Mouse (Mus musculus) limb, embryonic 13.5 days (tissue): ENCODE measurements around the gene Riok1. TPM values are rescaled to one million over a fixed set of nuclear protein-coding genes. Genes with fewer than 3 reads are reported as not detected.

Source experiments
- ATAC-seq: fragments of 200-750 bp; cut with Nextera tagmentation; 2 replicates; pipeline ENCODE4 v1.8.0; 2017; ENCODE audit warnings: low read depth, moderate number of reproducible peaks, moderate TSS enrichment; ENCODE audit not compliant: low FRiP score
- H3K27ac ChIP-seq: fragments of 300-500 bp; sonication (generic); 2 replicates; pipeline ENCODE4 v1.5.1; 2015; ENCODE audit warnings: inconsistent platforms, mild to moderate bottlenecking, moderate library complexity
- H3K27me3 ChIP-seq: fragments of 300-500 bp; sonication (generic); 2 replicates; pipeline ENCODE4 v1.6.1; 2015; ENCODE audit warnings: mild to moderate bottlenecking, inconsistent platforms
- H3K36me3 ChIP-seq: fragments of 300-500 bp; sonication (generic); 2 replicates; pipeline ENCODE4 v1.6.1; 2015; ENCODE audit warnings: inconsistent platforms, mild to moderate bottlenecking, moderate library complexity
- H3K4me1 ChIP-seq: fragments of 300-500 bp; sonication (generic); 2 replicates; pipeline ENCODE4 v1.6.1; 2015; ENCODE audit warnings: inconsistent platforms
- H3K4me2 ChIP-seq: fragments of 300-500 bp; sonication (generic); replicated peaks from 2 replicates; pipeline ENCODE4 v1.6.1; 2015; ENCODE audit warnings: inconsistent platforms, mild to moderate bottlenecking, moderate library complexity
- H3K4me3 ChIP-seq: fragments of 300-500 bp; sonication (generic); 2 replicates; pipeline ENCODE4 v1.5.1; 2015; ENCODE audit warnings: moderate library complexity, mild to moderate bottlenecking, inconsistent platforms
- H3K9ac ChIP-seq: fragments of 300-500 bp; sonication (generic); 2 replicates; pipeline ENCODE4 v1.6.1; 2015; ENCODE audit warnings: mild to moderate bottlenecking, inconsistent platforms
- H3K9me3 ChIP-seq: fragments of 300-500 bp; sonication (generic); 2 replicates; pipeline ENCODE4 v1.6.1; 2016; ENCODE audit warnings: inconsistent platforms
- WGBS: fragments of 180-500 bp; shearing (Covaris S2); methylation state at CpG from one replicate; pipeline ENCODE4 v1.1.7; 2015; 5-methylcytosine and 5-hydroxymethylcytosine counted together
- polyA plus RNA-seq: library from polyadenylated mRNA; unstranded; fragments of >200 nt; fragmentation: Nextera tagmentation; extraction: Ambion mirVana; gene quantifications from 2 replicates; pipeline ENCODE4 v1.2.1, GENCODE M21; 2015

The Riok1 gene
- 67.6 and 71.3 TPM in 2 replicates for polyA plus RNA-seq

DNA sequence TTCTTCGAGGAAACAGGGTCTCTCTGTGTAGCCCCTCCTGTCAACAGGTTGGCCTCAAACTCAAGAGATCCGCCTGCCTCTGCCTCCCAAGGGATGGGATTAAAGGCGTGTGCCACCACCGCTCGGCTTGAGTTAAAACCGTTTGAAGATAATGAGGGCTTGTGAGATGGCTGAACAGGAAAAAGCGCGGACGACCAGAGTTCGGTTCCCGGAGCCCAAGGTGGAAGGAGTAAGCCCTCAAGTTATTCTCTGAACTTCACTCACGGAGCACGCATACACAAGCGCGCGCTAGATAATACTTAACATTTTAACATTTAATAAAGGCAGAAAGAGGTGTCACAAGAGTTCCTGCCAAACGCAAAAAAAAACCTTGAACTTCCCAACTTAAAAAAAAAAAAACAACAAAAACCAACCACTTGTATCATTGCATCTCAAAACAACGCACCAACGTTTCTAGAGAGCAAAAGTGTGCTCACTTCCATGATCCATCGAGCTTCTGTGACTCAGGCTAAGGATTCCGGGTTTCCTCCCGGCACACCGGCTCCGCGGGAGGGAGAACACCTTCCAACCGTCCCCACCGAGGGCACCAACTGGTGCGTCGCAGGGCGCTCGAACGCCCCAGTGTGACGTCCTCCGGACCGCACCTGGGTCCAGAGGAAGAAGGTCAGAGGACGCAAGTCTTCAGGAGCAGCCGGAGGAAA is at the start of gene Riok1:
TSS of gene Riok1 (plus strand) at position 653 of the 701 bp plus-strand sequence.
- Histone ChIP-seq H3K4me3 (peak within 1 kb of the TSS; percentile 77), H3K27ac (peak within 1 kb of the TSS; percentile 79), H3K9ac (peak within 1 kb of the TSS; percentile 93), H3K36me3 (peaks cover 19% of the 10 kb centered on the region), H3K27me3 (no peaks in the 10 kb centered on the region), H3K4me2 (peak within 1 kb of the TSS; percentile 96), H3K9me3 (no peaks in the 10 kb centered on the region), H3K4me1 (peaks cover 23% of the 10 kb centered on the region)
- WGBS = 10% methylated on average over 37 of the region's 37 CpGs
- peak; percentile 74 for ATAC-seq

DNA sequence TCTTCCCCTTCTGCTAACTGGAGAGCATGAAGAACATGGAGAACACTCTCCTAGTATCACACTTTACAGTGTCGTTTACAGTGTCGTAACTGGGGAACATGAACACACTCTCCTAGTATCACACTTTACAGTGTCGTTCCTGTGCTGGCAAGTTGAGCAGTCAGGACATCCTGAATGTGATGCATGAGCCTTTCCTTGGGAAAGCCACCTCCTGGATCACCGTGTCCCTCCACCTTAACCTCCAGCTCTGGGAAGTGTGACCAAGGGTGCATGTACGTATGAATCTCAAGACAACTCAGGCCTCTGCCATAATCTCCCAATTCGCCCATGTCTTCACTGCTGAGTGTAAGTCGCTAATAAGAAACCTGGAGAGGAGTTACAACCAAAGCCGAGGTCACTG is 47.1 kb upstream of the Riok1 start:
- Histone ChIP-seq H3K27me3 (no peaks in the 10 kb centered on the region), H3K4me2 (no peak overlapping the region), H3K4me3 (no peak overlapping the region), H3K27ac (no peak overlapping the region), H3K9ac (no peak overlapping the region), H3K9me3 (no peaks in the 10 kb centered on the region), H3K4me1 (peaks cover 9% of the 10 kb centered on the region), H3K36me3 (peaks cover 63% of the 10 kb centered on the region)
- ATAC-seq = no peak
- WGBS = 87% methylated on average over 8 of the region's 8 CpGs

DNA sequence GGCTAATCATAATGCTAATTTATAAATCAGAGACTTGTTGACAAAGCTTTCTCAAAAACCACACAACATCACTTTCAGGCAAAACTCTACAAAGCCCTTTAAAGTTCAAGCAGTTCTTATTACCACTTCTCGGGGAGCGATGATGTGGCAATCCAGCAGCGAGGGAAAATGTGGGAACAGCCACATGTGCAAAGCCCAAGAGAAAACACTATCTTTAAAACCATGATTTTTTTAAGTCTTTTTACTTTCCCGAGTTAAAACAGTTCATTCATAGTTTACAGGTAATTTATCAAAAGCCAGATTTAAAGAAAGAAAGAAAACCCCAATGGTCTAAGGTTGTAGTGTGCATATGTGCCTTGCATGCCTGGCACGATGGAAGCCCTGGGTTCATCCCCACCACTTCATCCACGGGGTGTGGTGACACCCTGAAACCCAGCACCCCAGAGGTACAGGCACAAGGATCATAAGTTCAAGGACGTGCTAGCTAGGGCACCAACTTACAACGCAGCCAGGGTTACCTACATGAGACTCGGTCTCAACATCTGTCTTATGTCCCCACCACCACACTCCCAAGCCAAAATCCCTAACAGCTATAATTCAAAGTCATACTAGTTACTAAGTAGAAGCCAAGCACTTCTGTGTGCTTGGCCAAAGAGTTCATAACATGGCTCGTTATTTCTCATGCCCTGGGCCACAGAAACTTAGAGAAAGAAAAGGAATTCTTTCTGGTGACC is 44.0 kb upstream of the Riok1 start:
- Histone ChIP-seq H3K36me3 (peaks cover 37% of the 10 kb centered on the region), H3K27me3 (no peaks in the 10 kb centered on the region), H3K9me3 (no peaks in the 10 kb centered on the region), H3K4me3 (peak overlapping the region; percentile 93), H3K9ac (peak overlapping the region; percentile 96), H3K27ac (peak overlapping the region; percentile 93; the same call in 1 of the 2 replicates), H3K4me1 (peaks cover 9% of the 10 kb centered on the region), H3K4me2 (peak overlapping the region; percentile 90)
- no peak for ATAC-seq
- WGBS = 7% methylated on average over 10 of the region's 10 CpGs

DNA sequence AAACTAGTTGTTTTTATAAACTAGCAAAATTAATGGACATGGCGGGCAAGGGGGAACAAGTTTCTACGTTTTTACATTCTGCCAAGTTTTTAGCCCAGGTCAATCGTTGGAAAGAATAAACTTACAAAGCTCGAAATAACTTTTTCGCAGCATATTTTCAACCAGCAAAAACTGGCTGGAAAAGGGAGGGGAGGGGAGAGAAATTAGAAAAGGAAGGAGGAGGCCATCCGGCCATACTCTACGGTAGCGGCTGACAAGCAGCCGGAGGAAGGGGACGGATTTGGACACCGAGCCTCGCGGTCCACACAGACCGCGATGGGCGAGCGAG is 43.5 kb upstream of the Riok1 start:
- H3K4me1 ChIP-seq = peaks cover 9% of the 10 kb centered on the region
- no peak for ATAC-seq
- WGBS = under 1% methylated on average over 17 of the region's 17 CpGs
- H3K4me3 ChIP-seq = peak overlapping the region; percentile 93
- peak overlapping the region; percentile 93 for H3K27ac ChIP-seq
- H3K27me3 ChIP-seq = no peaks in the 10 kb centered on the region
- H3K9ac ChIP-seq = peak overlapping the region; percentile 96
- peaks cover 32% of the 10 kb centered on the region for H3K36me3 ChIP-seq
- peak overlapping the region; percentile 90 for H3K4me2 ChIP-seq
- H3K9me3 ChIP-seq = no peaks in the 10 kb centered on the region

DNA sequence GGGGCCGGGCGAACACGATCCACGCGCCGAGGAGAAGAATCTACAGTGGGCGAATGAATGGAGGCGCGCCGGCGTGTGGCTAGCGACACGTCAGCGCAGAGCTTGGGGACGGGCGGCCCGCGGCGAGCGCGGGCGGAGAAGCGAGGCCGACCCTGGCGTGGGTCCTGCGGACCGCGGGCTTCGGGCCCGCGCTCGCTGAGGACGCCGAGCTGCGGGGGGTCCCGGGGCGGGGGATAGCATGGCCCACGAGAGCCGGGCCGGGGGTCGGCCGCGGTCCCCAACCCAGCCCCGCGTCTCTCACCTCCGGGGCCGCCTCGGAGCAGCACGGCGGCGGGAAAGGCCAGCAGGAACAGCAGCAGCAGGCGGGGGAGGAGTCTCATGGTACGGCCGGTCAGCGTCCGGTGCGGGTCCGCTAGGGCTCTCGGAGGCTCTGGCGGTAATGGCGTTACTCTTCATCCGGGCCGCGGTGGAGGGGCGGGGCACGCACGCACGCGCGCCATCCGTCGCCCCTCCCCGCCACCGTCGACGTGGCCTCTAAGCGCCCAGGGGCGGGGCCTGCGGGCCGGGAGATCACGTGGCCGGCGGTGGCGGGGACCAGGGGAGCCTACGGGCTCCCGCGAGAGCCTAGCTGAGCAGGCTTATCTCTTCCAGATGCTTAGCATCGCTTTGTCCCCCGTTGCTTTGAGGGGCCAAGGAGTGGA is 42.9 kb upstream of the Riok1 start, which contains the start of gene Ssr1:
TSS of gene Ssr1 (minus strand) at position 514 of the 701 bp plus-strand sequence.
- under 1% methylated on average over 82 of the region's 89 CpGs for WGBS
- ATAC-seq = peak; percentile 98
- Histone ChIP-seq H3K27ac (peak within 1 kb of the TSS; percentile 93), H3K4me2 (peak within 1 kb of the TSS; percentile 90), H3K9me3 (no peaks in the 10 kb centered on the region), H3K9ac (peak within 1 kb of the TSS; percentile 96), H3K4me3 (peak within 1 kb of the TSS; percentile 93), H3K36me3 (peaks cover 26% of the 10 kb centered on the region), H3K4me1 (peaks cover 9% of the 10 kb centered on the region), H3K27me3 (no peaks in the 10 kb centered on the region)

DNA sequence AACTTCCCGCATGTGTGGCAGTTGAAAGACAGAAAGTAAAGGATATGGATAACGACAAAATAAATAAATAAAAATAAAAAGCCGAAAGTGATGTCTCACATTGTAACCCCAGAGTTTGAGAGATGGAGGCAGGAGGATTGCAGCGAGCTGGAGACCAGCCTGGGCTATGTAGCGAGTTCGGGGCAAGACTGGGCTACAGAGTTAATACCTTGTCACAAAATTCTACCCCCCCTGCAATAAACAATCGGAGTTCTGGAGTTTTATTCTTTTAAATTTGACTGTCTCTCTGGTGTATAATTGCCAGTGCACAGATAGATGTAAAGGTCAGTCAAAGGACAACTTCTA is 42.4 kb upstream of the Riok1 start:
- peak overlapping the region; percentile 53; the same call in 1 of the 2 replicates for H3K9ac ChIP-seq

DNA sequence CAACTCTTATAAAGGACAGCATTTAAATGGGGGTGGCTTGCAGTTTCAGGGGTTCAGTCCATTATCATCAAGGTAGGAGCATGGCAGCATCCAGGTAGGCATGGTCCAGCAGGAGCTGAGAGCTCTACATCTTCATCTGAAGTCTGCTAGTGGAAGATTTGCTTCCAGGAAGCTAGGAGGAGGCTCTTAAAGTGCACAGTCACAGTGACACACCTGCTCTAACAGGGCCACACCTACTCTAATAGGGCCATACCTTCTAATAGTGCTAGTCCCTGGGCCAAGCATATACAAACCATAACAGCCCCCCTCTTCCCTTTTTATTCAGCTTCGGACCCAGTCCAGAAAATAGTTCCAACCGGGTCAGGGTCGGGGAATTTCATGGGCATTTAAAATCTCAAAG is 37.1 kb upstream of the Riok1 start:
- no peak overlapping the region for H3K9ac ChIP-seq
- 77% methylated on average over 3 of the region's 3 CpGs for WGBS
- no peak overlapping the region for H3K4me3 ChIP-seq
- ATAC-seq = no peak
- no peak overlapping the region for H3K4me2 ChIP-seq
- H3K36me3 ChIP-seq = no peaks in the 10 kb centered on the region
- no peaks in the 10 kb centered on the region for H3K27me3 ChIP-seq
- H3K27ac ChIP-seq = no peak overlapping the region
- no peaks in the 10 kb centered on the region for H3K4me1 ChIP-seq
- no peaks in the 10 kb centered on the region for H3K9me3 ChIP-seq

More for the DNA sequence above, 42.4 kb upstream of the Riok1 start:
- Histone ChIP-seq H3K36me3 (peaks cover 21% of the 10 kb centered on the region), H3K4me2 (peak overlapping the region; percentile 90), H3K4me3 (peak overlapping the region; percentile 93), H3K27me3 (no peaks in the 10 kb centered on the region), H3K27ac (no peak overlapping the region), H3K9me3 (no peaks in the 10 kb centered on the region), H3K4me1 (peaks cover 9% of the 10 kb centered on the region)
- WGBS = 20% methylated on average over 7 of the region's 7 CpGs
- peak; percentile 46 for ATAC-seq

DNA sequence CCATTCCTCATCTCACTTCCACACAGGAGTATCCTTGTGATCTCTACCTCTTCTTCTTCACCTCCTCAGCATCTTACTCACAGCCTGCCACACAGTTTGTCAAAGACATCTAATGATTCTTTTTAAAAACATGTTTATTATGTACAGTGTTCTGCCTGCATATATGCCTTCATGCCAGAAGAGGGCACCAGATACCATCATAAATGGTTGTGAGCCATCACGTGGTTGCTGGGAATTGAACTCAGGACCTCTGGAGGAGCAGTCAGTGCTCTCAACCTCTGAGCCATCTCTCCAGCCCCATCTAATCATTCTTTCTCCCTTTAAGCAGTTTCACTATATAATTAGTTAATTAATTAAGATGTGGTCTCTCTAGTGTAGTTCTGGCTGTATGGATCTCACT is 34.3 kb upstream of the Riok1 start:
- WGBS = 36% methylated on average over 1 of the region's 1 CpGs
- H3K4me3 ChIP-seq = no peak overlapping the region
- H3K27me3 ChIP-seq = no peaks in the 10 kb centered on the region

DNA sequence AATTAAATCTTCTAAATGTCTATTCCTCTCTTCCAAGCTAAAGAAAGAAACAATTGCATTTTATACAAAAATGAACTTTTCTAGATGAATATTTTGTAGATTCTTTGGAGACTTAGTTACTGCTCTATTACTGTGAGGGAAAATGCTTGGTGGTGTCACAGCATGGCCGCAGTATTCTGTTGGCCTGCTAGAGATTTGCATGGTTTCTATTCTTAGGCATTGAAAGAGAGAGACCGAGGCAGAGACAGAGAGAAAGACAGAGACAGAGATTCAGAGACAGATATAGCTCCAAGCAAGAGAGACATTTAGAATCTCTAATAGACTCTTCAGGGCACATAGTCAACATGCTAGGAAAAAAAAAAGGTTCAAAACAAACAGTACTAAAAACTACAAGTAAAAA is 28.8 kb upstream of the Riok1 start:
- Histone ChIP-seq H3K27me3 (no peaks in the 10 kb centered on the region), H3K9ac (no peak overlapping the region), H3K9me3 (no peaks in the 10 kb centered on the region), H3K36me3 (no peaks in the 10 kb centered on the region), H3K4me2 (no peak overlapping the region), H3K4me1 (no peaks in the 10 kb centered on the region), H3K4me3 (no peak overlapping the region), H3K27ac (no peak overlapping the region)
- ATAC-seq = no peak
- WGBS = 88% methylated on average over 2 of the region's 2 CpGs

More for the DNA sequence above, 34.3 kb upstream of the Riok1 start:
- H3K9me3 ChIP-seq = no peaks in the 10 kb centered on the region
- ATAC-seq = no peak
- no peaks in the 10 kb centered on the region for H3K4me1 ChIP-seq
- H3K9ac ChIP-seq = no peak overlapping the region
- H3K27ac ChIP-seq = no peak overlapping the region
- H3K36me3 ChIP-seq = no peaks in the 10 kb centered on the region
- H3K4me2 ChIP-seq = no peak overlapping the region

DNA sequence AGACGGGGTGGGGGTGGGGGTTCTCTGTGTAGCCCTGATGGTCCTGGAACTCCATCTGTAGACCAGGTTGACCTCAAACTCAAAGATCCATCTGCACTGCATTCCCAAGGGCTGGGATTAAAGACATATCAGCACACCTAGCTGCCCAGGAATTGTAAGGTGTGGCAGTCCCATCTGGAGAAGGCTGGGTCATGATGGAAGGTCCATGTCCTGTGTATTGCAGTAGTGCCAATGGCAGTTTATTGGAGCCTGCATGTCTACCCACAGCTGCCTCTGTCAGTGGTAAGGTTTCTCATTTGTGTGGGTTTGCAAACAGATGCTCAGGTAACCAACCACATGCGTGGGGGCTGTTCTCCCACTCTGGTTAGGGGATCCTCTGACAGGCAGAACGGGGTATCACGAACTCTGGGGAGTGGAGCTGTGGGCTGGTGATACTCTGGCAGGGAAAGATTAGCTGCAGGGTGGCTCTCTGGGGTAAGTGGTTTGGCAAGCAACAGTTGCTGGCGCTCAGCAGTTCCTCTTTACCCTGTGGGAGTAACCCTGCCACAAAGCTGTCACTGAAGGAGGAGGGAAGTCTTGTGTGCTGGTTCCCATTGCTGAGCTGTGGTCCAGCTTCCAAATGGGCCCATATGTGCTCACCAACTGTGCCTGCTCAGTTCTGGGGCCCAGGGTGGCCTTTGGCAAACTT is 26.9 kb upstream of the Riok1 start:
- 82% methylated on average over 5 of the region's 5 CpGs for WGBS
- no peaks in the 10 kb centered on the region for H3K9me3 ChIP-seq
- no peak for ATAC-seq
- no peaks in the 10 kb centered on the region for H3K27me3 ChIP-seq
- H3K36me3 ChIP-seq = no peaks in the 10 kb centered on the region
- no peaks in the 10 kb centered on the region for H3K4me1 ChIP-seq
- H3K9ac ChIP-seq = no peak overlapping the region
- no peak overlapping the region for H3K27ac ChIP-seq
- no peak overlapping the region for H3K4me3 ChIP-seq
- H3K4me2 ChIP-seq = no peak overlapping the region

DNA sequence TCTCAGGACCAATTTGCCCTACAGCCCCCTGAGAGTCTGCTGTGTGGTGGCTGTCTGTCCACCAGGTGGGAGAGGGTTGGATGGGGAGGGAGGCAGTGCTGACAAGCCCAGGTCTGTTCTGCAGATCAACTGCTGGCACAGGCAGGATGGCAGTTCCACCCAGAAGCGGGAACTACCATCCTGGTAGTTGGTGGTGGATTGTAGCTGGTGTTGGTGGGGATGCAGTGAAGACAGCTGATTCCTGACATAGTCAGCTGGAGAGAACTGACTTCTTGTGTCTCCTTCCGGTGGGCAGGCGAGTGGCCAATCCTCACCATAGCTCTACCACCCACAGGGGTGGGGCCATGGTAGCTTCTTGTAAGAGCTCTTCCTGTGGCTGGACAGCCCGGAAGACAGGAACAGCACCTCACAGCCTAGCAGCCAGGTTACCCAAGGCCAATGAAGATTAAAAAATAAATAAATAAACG is 26.3 kb upstream of the Riok1 start:
- H3K27me3 ChIP-seq = no peaks in the 10 kb centered on the region
- WGBS = 77% methylated on average over 5 of the region's 5 CpGs
- no peak for ATAC-seq

More for the DNA sequence above, 26.3 kb upstream of the Riok1 start:
- Histone ChIP-seq H3K9me3 (no peaks in the 10 kb centered on the region; the same call in 1 of the 2 replicates), H3K36me3 (no peaks in the 10 kb centered on the region), H3K4me1 (no peaks in the 10 kb centered on the region), H3K4me3 (no peak overlapping the region), H3K9ac (no peak overlapping the region), H3K27ac (no peak overlapping the region), H3K4me2 (no peak overlapping the region)
